Mouse (Mus musculus): ENCODE measurements around the gene Ddx3x. TPM values are rescaled to one million over a fixed set of nuclear protein-coding genes. Genes with fewer than 3 reads are reported as not detected.
"Not testable (repeated sequence)": the region's sequence is repeated elsewhere in the genome, so short reads cannot be mapped to it uniquely, and the experiment has no call there.

Gene Ddx3x
- 128 and 144 TPM in 2 replicates for polyA plus RNA-seq (2015; fragmentation: Nextera tagmentation; extraction: Ambion mirVana)

GRCm38 (mm10) chrX:13280409-13281328 lies at the start of gene Ddx3x:
Gene Ddx3x (plus strand): TSS chrX:13280970.
- peak within 1 kb of the TSS; percentile 99 for H3K9ac ChIP-seq (replicated peaks)
- H3K9me3 ChIP-seq, result no peaks in the 10 kb centered on the region
- peaks cover 5% of the 10 kb centered on the region; the same call in 1 of the 2 replicates for H3K27me3 ChIP-seq
- peak within 1 kb of the TSS; percentile 99 for H3K27ac ChIP-seq
- peaks cover 27% of the 10 kb centered on the region for H3K4me1 ChIP-seq (replicated peaks)
- WGBS, result under 1% methylated on average over 57 of the region's 57 CpGs
- ATAC-seq, result peak; percentile 95
- H3K4me3 ChIP-seq (replicated peaks), result peak within 1 kb of the TSS; percentile 85
- H3K36me3 ChIP-seq, result peaks cover 6% of the 10 kb centered on the region
- peak within 1 kb of the TSS; percentile 84 for H3K4me2 ChIP-seq (replicated peaks)

GRCm38 (mm10) chrX:13231243-13231642 lies 49.5 kb upstream of the Ddx3x start:
- peak overlapping the region; percentile 54 for H3K4me2 ChIP-seq (replicated peaks)
- H3K4me3 ChIP-seq (replicated peaks), result peak overlapping the region; percentile 16; the same call in 1 of the 2 replicates
- 0 out of 2 replicates have a peak overlapping the region, but pooled peaks have one; percentile 28 for H3K9ac ChIP-seq (replicated peaks)
- peaks cover 7% of the 10 kb centered on the region; the same call in 1 of the 2 replicates for H3K4me1 ChIP-seq (replicated peaks)
- H3K9me3 ChIP-seq, result no peaks in the 10 kb centered on the region
- H3K27ac ChIP-seq, result peak overlapping the region; percentile 86
- peak; percentile 16; the same call in 1 of the 2 replicates for ATAC-seq
- H3K27me3 ChIP-seq, result peaks cover 13% of the 10 kb centered on the region; the same call in 1 of the 2 replicates
- WGBS, result 31% methylated on average over 9 of the region's 9 CpGs
- no peaks in the 10 kb centered on the region for H3K36me3 ChIP-seq

GRCm38 (mm10) chrX:13232834-13233233 lies 47.9 kb upstream of the Ddx3x start:
- peaks cover 12% of the 10 kb centered on the region for H3K4me1 ChIP-seq (replicated peaks)
- ATAC-seq; H3K9me3 ChIP-seq; H3K4me3 ChIP-seq (replicated peaks); H3K9ac ChIP-seq (replicated peaks); H3K4me2 ChIP-seq (replicated peaks); H3K36me3 ChIP-seq; H3K27ac ChIP-seq: not testable (repeated sequence)
- peaks cover 19% of the 10 kb centered on the region; the same call in 1 of the 2 replicates for H3K27me3 ChIP-seq
- 96% methylated on average over 1 of the region's 1 CpGs for WGBS

GRCm38 (mm10) chrX:13233631-13234030 lies 47.1 kb upstream of the Ddx3x start:
- Histone ChIP-seq H3K27me3 (peaks cover 26% of the 10 kb centered on the region; the same call in 1 of the 2 replicates), H3K4me3 (replicated peaks) (no peak overlapping the region), H3K27ac (no peak overlapping the region), H3K9ac (replicated peaks) (no peak overlapping the region), H3K9me3 (no peaks in the 10 kb centered on the region), H3K36me3 (no peaks in the 10 kb centered on the region), H3K4me1 (replicated peaks) (peaks cover 12% of the 10 kb centered on the region), H3K4me2 (replicated peaks) (no peak overlapping the region)
- WGBS, result 66% methylated on average over 2 of the region's 2 CpGs
- no peak for ATAC-seq

GRCm38 (mm10) chrX:13234709-13235108 lies 46.1 kb upstream of the Ddx3x start:
- no peak for ATAC-seq
- H3K27ac ChIP-seq, result no peak overlapping the region
- H3K9me3 ChIP-seq, result no peaks in the 10 kb centered on the region
- no peak overlapping the region for H3K4me3 ChIP-seq (replicated peaks)
- H3K9ac ChIP-seq (replicated peaks), result no peak overlapping the region
- H3K4me1 ChIP-seq (replicated peaks), result peaks cover 12% of the 10 kb centered on the region
- 59% methylated on average over 4 of the region's 4 CpGs for WGBS
- no peaks in the 10 kb centered on the region for H3K36me3 ChIP-seq
- H3K27me3 ChIP-seq, result peaks cover 26% of the 10 kb centered on the region; the same call in 1 of the 2 replicates
- H3K4me2 ChIP-seq (replicated peaks), result no peak overlapping the region

GRCm38 (mm10) chrX:13236100-13236568 lies 44.6 kb upstream of the Ddx3x start:
- H3K4me1 ChIP-seq (replicated peaks), result peaks cover 19% of the 10 kb centered on the region
- no peak overlapping the region for H3K9ac ChIP-seq (replicated peaks)
- H3K27me3 ChIP-seq, result peaks cover 31% of the 10 kb centered on the region; the same call in 1 of the 2 replicates
- H3K4me3 ChIP-seq (replicated peaks), result no peak overlapping the region
- no peak overlapping the region for H3K4me2 ChIP-seq (replicated peaks)
- no peaks in the 10 kb centered on the region for H3K9me3 ChIP-seq
- ATAC-seq, result peak; percentile 75
- 29% methylated on average over 2 of the region's 2 CpGs for WGBS
- peak overlapping the region; percentile 76 for H3K27ac ChIP-seq
- no peaks in the 10 kb centered on the region for H3K36me3 ChIP-seq

GRCm38 (mm10) chrX:13239455-13239854 lies 41.3 kb upstream of the Ddx3x start:
- ATAC-seq, result no peak
- 87% methylated on average over 6 of the region's 6 CpGs for WGBS
- no peak overlapping the region for H3K9ac ChIP-seq (replicated peaks)
- peaks cover 38% of the 10 kb centered on the region; the same call in 1 of the 2 replicates for H3K27me3 ChIP-seq
- H3K36me3 ChIP-seq, result no peaks in the 10 kb centered on the region
- peaks cover 23% of the 10 kb centered on the region for H3K4me1 ChIP-seq (replicated peaks)
- no peak overlapping the region for H3K27ac ChIP-seq
- H3K9me3 ChIP-seq, result no peaks in the 10 kb centered on the region
- no peak overlapping the region for H3K4me2 ChIP-seq (replicated peaks)
- H3K4me3 ChIP-seq (replicated peaks), result no peak overlapping the region

- Histone ChIP-seq H3K4me3 (replicated peaks) (0 out of 2 replicates have a peak overlapping the region, but pooled peaks have one; percentile 41), H3K27ac (peak overlapping the region; percentile 97)
- 16% methylated on average over 11 of the region's 11 CpGs for WGBS
These were observed 39.9 kb upstream of the Ddx3x start for GRCm38 (mm10) chrX:13240646-13241425.

GRCm38 (mm10) chrX:13241426-13242319 lies 39.1 kb upstream of the Ddx3x start:
- Histone ChIP-seq H3K9me3 (no peaks in the 10 kb centered on the region), H3K27me3 (peaks cover 43% of the 10 kb centered on the region; the same call in 1 of the 2 replicates), H3K4me3 (replicated peaks) (peak overlapping the region; percentile 41), H3K27ac (peak overlapping the region; percentile 97), H3K9ac (replicated peaks) (peak overlapping the region; percentile 70), H3K4me1 (replicated peaks) (peaks cover 21% of the 10 kb centered on the region), H3K36me3 (no peaks in the 10 kb centered on the region), H3K4me2 (replicated peaks) (peak overlapping the region; percentile 57)
- WGBS, result 16% methylated on average over 21 of the region's 21 CpGs
- ATAC-seq, result peak; percentile 54

More at GRCm38 (mm10) chrX:13240646-13241425, 39.9 kb upstream of the Ddx3x start:
- H3K27me3 ChIP-seq, result peaks cover 47% of the 10 kb centered on the region; the same call in 1 of the 2 replicates
- H3K9ac ChIP-seq (replicated peaks), result peak overlapping the region; percentile 70; the same call in 1 of the 2 replicates
- H3K36me3 ChIP-seq, result no peaks in the 10 kb centered on the region
- ATAC-seq, result no peak
- no peaks in the 10 kb centered on the region for H3K9me3 ChIP-seq
- peaks cover 25% of the 10 kb centered on the region for H3K4me1 ChIP-seq (replicated peaks)
- peak overlapping the region; percentile 57 for H3K4me2 ChIP-seq (replicated peaks)

GRCm38 (mm10) chrX:13242320-13243096 lies 38.3 kb upstream of the Ddx3x start:
- Histone ChIP-seq H3K4me2 (replicated peaks) (peak overlapping the region; percentile 57), H3K27me3 (peaks cover 41% of the 10 kb centered on the region; the same call in 1 of the 2 replicates), H3K9ac (replicated peaks) (peak overlapping the region; percentile 70), H3K36me3 (no peaks in the 10 kb centered on the region), H3K27ac (peak overlapping the region; percentile 97), H3K4me3 (replicated peaks) (peak overlapping the region; percentile 41), H3K4me1 (replicated peaks) (peaks cover 20% of the 10 kb centered on the region), H3K9me3 (no peaks in the 10 kb centered on the region)
- peak; percentile 95 for ATAC-seq
- WGBS, result 17% methylated on average over 24 of the region's 24 CpGs

Data from midbrain, embryonic 13.5 days (tissue).